Mouse (Mus musculus): ENCODE measurements around the gene Ngfr. TPM values are rescaled to one million over a fixed set of nuclear protein-coding genes. Genes with fewer than 3 reads are reported as not detected.

The Ngfr gene
- polyA plus RNA-seq, 1 experiment = 2.0 TPM

DNA sequence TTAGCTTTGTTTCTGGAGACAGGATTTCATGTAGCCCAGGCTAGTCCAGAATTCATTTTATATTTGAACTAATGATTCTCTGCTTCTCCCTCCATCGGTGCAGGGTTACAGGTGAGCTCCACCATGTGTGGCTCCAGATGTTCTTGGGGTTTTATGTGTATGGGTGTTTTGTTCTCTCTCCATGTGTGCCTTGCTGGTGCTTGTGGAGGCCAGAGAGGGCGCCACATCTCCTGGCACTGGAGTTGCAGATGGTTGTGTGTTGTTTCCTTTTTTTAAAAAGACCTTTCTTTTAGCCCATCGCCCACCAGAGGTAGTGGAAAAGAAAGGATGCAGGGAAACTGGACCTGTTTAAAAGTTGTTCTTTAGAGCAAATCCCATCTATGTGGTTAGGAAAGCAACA, 59.3 kb downstream of the Ngfr start:
- Histone ChIP-seq H3K27ac (ENCODE audit: insufficient read depth, low read length) (no peak overlapping the region), H3K36me3 (ENCODE audit: control insufficient read depth, insufficient read depth, low read length, poor library complexity, severe bottlenecking) (no peaks in the 10 kb centered on the region), H3K9me3 (replicated peaks; ENCODE audit: control insufficient read depth, insufficient read depth, low read length, poor library complexity, severe bottlenecking) (no peaks in the 10 kb centered on the region), H3K9ac (ENCODE audit: low read depth, poor library complexity, severe bottlenecking) (no peak overlapping the region), H3K27me3 (ENCODE audit: control insufficient read depth, insufficient read depth, low read length, poor library complexity, severe bottlenecking) (no peaks in the 10 kb centered on the region), H3K4me3 (ENCODE audit: low read depth, low read length) (no peak overlapping the region), H3K4me1 (ENCODE audit: control insufficient read depth, insufficient read depth, low read length) (peaks cover 3% of the 10 kb centered on the region)
- no peak for TF ChIP-seq POLR2A (IDR thresholded peaks at IDR 0.05; ENCODE audit: insufficient read depth, low read length)
- peak; percentile 62 for TF ChIP-seq CTCF (IDR thresholded peaks at IDR 0.05; ENCODE audit: low read depth, low read length)

DNA sequence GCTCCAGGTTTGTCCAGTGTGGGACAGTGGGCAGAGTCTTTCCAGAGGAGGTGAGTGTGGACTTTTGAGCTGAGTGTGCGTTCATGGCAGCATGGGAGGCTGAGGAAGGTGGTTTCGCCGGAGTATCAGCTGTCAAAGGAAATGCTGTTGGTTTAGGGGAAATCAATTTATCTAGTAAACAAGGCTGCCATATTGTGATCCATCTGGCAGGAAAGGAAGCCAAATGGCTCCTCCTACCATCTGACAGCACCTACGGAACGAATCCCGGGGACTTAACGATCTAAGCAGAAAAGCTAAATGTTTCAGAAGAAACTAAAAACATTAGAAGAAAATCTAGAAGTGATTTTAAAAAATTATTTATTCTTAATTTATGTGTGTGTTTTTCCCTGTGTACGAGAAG, 60.2 kb downstream of the Ngfr start:
- TF ChIP-seq EP300 (IDR thresholded peaks at IDR 0.05; ENCODE audit: insufficient read depth, low read depth, low read length) (no peak), POLR2A (IDR thresholded peaks at IDR 0.05; ENCODE audit: insufficient read depth, low read length) (no peak)
- no peak overlapping the region for H3K27ac ChIP-seq (ENCODE audit: insufficient read depth, low read length)
- no peaks in the 10 kb centered on the region for H3K36me3 ChIP-seq (ENCODE audit: control insufficient read depth, insufficient read depth, low read length, poor library complexity, severe bottlenecking)
- H3K9ac ChIP-seq (ENCODE audit: low read depth, poor library complexity, severe bottlenecking) = no peak overlapping the region
- H3K4me1 ChIP-seq (ENCODE audit: control insufficient read depth, insufficient read depth, low read length) = no peaks in the 10 kb centered on the region
- no peak overlapping the region for H3K4me3 ChIP-seq (ENCODE audit: low read depth, low read length)
- H3K27me3 ChIP-seq (ENCODE audit: control insufficient read depth, insufficient read depth, low read length, poor library complexity, severe bottlenecking) = no peaks in the 10 kb centered on the region
- H3K9me3 ChIP-seq (replicated peaks; ENCODE audit: control insufficient read depth, insufficient read depth, low read length, poor library complexity, severe bottlenecking) = no peaks in the 10 kb centered on the region

DNA sequence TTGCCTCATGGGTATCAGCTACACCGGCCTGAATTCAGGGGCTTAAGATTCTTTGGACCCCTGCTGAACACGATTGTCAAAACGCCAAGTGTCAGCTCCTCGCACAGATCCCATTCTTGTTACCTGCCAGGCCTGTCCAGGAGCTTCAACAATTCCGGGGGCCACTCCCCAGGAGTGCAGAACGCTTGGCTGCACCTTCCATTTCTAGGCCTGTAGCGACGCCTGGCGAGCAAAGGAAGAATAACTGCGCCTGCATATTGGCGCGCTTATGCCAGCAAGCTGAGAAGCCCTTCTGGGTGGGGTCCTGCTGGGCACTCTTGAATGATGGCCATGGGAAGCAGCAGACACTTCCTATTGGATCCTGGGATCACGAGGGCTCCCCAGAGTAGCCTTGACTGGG, 66.0 kb downstream of the Ngfr start:
- no peak overlapping the region for H3K9ac ChIP-seq (ENCODE audit: low read depth, poor library complexity, severe bottlenecking)
- no peaks in the 10 kb centered on the region for H3K36me3 ChIP-seq (ENCODE audit: control insufficient read depth, insufficient read depth, low read length, poor library complexity, severe bottlenecking)
- no peaks in the 10 kb centered on the region for H3K27me3 ChIP-seq (ENCODE audit: control insufficient read depth, insufficient read depth, low read length, poor library complexity, severe bottlenecking)
- no peak overlapping the region for H3K27ac ChIP-seq (ENCODE audit: insufficient read depth, low read length)
- TF ChIP-seq POLR2A (IDR thresholded peaks at IDR 0.05; ENCODE audit: insufficient read depth, low read length) = no peak
- peak; percentile 93 for TF ChIP-seq CTCF (IDR thresholded peaks at IDR 0.05; ENCODE audit: low read depth, low read length)
- 0 out of 2 replicates have a peak, but pooled peaks have one; percentile 40 for TF ChIP-seq EP300 (IDR thresholded peaks at IDR 0.05; ENCODE audit: insufficient read depth, low read depth, low read length)
- H3K4me3 ChIP-seq (ENCODE audit: low read depth, low read length) = peak overlapping the region; percentile 11; the same call in 1 of the 2 replicates
- no peaks in the 10 kb centered on the region for H3K9me3 ChIP-seq (replicated peaks; ENCODE audit: control insufficient read depth, insufficient read depth, low read length, poor library complexity, severe bottlenecking)
- peaks cover 14% of the 10 kb centered on the region for H3K4me1 ChIP-seq (ENCODE audit: control insufficient read depth, insufficient read depth, low read length)

DNA sequence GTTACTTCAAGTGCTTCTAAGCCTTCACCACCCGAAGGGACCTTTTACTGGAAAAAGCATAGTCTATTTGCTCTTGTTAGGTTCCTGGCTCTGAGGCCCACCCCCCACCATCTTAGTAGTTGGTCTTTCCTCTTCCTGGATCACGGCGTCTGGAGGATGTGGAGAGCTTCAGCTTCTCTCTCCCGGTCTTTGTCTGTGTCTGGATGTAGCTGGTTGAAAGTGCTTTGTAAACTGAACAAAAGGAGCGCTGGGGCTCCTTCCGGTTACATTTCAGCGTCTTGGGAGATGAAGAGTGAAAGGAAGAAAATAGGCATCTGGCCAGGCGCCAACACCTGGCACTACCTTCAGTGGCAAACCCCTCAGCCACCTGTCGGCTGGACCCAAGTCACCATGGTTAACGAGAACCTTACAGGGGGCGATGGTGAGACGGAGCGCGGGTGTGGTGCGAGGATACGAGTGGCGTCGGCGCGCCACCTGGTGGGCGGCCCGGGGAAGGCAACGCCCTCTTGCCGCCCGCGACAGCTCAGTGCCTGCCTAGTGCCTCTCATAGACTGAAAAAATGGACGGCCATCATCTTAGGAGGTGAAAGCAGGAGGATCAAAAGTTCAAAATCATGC, 67.0 kb downstream of the Ngfr start:
- H3K4me3 ChIP-seq (ENCODE audit: low read depth, low read length) = no peak overlapping the region; the same call in 1 of the 2 replicates
- no peak overlapping the region for H3K9ac ChIP-seq (ENCODE audit: low read depth, poor library complexity, severe bottlenecking)
- H3K36me3 ChIP-seq (ENCODE audit: control insufficient read depth, insufficient read depth, low read length, poor library complexity, severe bottlenecking) = no peaks in the 10 kb centered on the region
- H3K27ac ChIP-seq (ENCODE audit: insufficient read depth, low read length) = no peak overlapping the region
- H3K9me3 ChIP-seq (replicated peaks; ENCODE audit: control insufficient read depth, insufficient read depth, low read length, poor library complexity, severe bottlenecking) = no peaks in the 10 kb centered on the region
- H3K4me1 ChIP-seq (ENCODE audit: control insufficient read depth, insufficient read depth, low read length) = peaks cover 19% of the 10 kb centered on the region
- no peaks in the 10 kb centered on the region for H3K27me3 ChIP-seq (ENCODE audit: control insufficient read depth, insufficient read depth, low read length, poor library complexity, severe bottlenecking)
- TF ChIP-seq EP300 (IDR thresholded peaks at IDR 0.05; ENCODE audit: insufficient read depth, low read depth, low read length) (peak; percentile 52; the same call in 1 of the 2 replicates), CTCF (IDR thresholded peaks at IDR 0.05; ENCODE audit: low read depth, low read length) (peak; percentile 98), POLR2A (IDR thresholded peaks at IDR 0.05; ENCODE audit: insufficient read depth, low read length) (no peak)

DNA sequence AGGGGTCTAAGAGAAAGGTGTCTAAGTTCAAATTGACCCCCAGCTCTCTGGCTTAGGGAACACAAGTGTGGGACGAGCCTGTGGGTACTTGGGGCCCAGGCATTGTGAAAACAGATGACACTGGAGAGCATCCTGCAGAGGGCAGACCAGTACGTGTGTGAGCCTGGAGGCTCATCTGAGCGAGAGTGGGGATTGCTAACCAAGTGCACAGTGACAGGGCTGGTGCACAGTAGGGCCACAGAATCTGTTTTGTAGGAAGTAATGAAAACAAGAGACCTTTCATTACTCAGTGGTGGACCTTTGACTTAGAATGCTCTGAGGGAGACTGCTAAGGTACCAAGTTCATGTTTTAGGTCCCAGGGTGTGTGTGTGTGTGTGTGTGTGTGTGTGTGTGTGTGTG, 67.5 kb downstream of the Ngfr start:
- Histone ChIP-seq H3K27me3 (ENCODE audit: control insufficient read depth, insufficient read depth, low read length, poor library complexity, severe bottlenecking) (no peaks in the 10 kb centered on the region), H3K36me3 (ENCODE audit: control insufficient read depth, insufficient read depth, low read length, poor library complexity, severe bottlenecking) (no peaks in the 10 kb centered on the region), H3K27ac (ENCODE audit: insufficient read depth, low read length) (no peak overlapping the region), H3K4me1 (ENCODE audit: control insufficient read depth, insufficient read depth, low read length) (peaks cover 20% of the 10 kb centered on the region), H3K9me3 (replicated peaks; ENCODE audit: control insufficient read depth, insufficient read depth, low read length, poor library complexity, severe bottlenecking) (no peaks in the 10 kb centered on the region), H3K9ac (ENCODE audit: low read depth, poor library complexity, severe bottlenecking) (no peak overlapping the region), H3K4me3 (ENCODE audit: low read depth, low read length) (no peak overlapping the region)
- TF ChIP-seq CTCF (IDR thresholded peaks at IDR 0.05; ENCODE audit: low read depth, low read length) (peak; percentile 41), EP300 (IDR thresholded peaks at IDR 0.05; ENCODE audit: insufficient read depth, low read depth, low read length) (no peak)

DNA sequence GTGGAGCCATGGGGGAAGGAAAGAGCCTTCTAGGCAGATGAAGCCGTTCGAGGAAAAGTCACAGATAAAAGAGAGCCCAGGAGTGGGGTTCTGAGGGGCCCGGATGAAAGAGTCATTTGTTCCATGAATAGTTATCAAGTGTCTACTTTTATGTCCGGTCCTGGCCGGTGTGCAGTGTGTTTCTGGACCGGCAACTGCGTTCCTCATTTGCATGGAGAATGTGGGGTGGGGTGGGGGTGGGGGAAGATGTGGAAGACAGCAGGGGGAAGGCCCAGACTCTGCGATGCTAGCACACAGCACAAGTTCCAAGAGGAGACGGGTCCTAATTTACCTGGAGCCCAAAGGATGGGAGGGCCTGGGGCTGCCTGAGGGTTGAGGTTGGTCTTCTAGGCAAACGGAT, 68.2 kb downstream of the Ngfr start:
- TF ChIP-seq CTCF (IDR thresholded peaks at IDR 0.05; ENCODE audit: low read depth, low read length) (no peak), POLR2A (IDR thresholded peaks at IDR 0.05; ENCODE audit: insufficient read depth, low read length) (no peak), EP300 (IDR thresholded peaks at IDR 0.05; ENCODE audit: insufficient read depth, low read depth, low read length) (no peak)
- Histone ChIP-seq H3K36me3 (ENCODE audit: control insufficient read depth, insufficient read depth, low read length, poor library complexity, severe bottlenecking) (no peaks in the 10 kb centered on the region), H3K27ac (ENCODE audit: insufficient read depth, low read length) (no peak overlapping the region), H3K4me1 (ENCODE audit: control insufficient read depth, insufficient read depth, low read length) (peaks cover 20% of the 10 kb centered on the region), H3K4me3 (ENCODE audit: low read depth, low read length) (no peak overlapping the region), H3K27me3 (ENCODE audit: control insufficient read depth, insufficient read depth, low read length, poor library complexity, severe bottlenecking) (no peaks in the 10 kb centered on the region), H3K9me3 (replicated peaks; ENCODE audit: control insufficient read depth, insufficient read depth, low read length, poor library complexity, severe bottlenecking) (no peaks in the 10 kb centered on the region), H3K9ac (ENCODE audit: low read depth, poor library complexity, severe bottlenecking) (no peak overlapping the region)

Other genes with a start within 250 kb of the Ngfr start
- gene Slc35b1, start 203.0 kb downstream of the Ngfr start, polyA plus RNA-seq (2011; ENCODE audit: insufficient read depth, insufficient read length, low read depth, missing spikeins) = 47.7 and 51.5 TPM in 2 replicates
- 38.5 and 40.4 TPM in 2 replicates for gene Spop, start 173.7 kb downstream of the Ngfr start, polyA plus RNA-seq (2011; ENCODE audit: insufficient read depth, insufficient read length, low read depth, missing spikeins)
- 0.75 and 0.85 TPM in 2 replicates for gene Nxph3, start 73.2 kb downstream of the Ngfr start, polyA plus RNA-seq (2011; ENCODE audit: insufficient read depth, insufficient read length, low read depth, missing spikeins)
- gene Phb, start 79.2 kb upstream of the Ngfr start, polyA plus RNA-seq (2011; ENCODE audit: insufficient read depth, insufficient read length, low read depth, missing spikeins) = 255 and 274 TPM in 2 replicates
- gene Zfp652, start 124.9 kb upstream of the Ngfr start, polyA plus RNA-seq (2011; ENCODE audit: insufficient read depth, insufficient read length, low read depth, missing spikeins) = 41.4 TPM in 2 replicates
- gene B130006D01Rik, start 135.9 kb upstream of the Ngfr start, polyA plus RNA-seq (2011; ENCODE audit: insufficient read depth, insufficient read length, low read depth, missing spikeins) = 2.3 and 3.9 TPM in 2 replicates
- 5.8 and 6.5 TPM in 2 replicates for gene Phospho1, start 236.8 kb upstream of the Ngfr start, polyA plus RNA-seq (2011; ENCODE audit: insufficient read depth, insufficient read length, low read depth, missing spikeins)
- 7.9 and 9.4 TPM in 2 replicates for gene Gngt2, start 249.5 kb upstream of the Ngfr start, polyA plus RNA-seq (2011; ENCODE audit: insufficient read depth, insufficient read length, low read depth, missing spikeins)

Measured in ES-Bruce4 (cell line).